Comparison of ENCODE assay signal across 27 mouse cellular contexts in the genomic region with DNA sequence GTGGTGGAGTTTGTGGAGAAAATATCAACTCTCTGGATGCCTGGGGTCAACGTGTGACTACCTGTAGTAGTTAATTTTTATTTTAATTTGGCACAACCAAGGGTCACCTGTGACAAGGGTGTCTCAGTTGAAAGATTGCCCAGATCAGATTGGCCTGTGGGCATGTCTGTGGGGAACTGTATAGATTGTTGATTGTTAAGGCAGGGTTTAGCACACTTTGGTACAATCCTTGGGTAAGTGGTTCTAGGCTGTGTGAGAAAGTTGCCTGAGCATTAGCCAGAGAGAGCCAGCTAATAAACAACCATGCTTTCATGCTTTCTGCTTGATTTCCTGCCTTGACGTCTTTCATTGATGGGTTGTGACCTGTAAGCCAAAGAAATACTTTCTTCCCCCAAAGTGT.
"Had no signal": no experiment of that assay in that cellular context is flagged by ENCODE, and none has a peak within 500 bp of the region (broad histone marks: within the 10 kb centered on the region; RNA-seq: fewer than 3 reads in every experiment).

No protein-coding gene starts in this region.

- ATAC-seq: hindbrain, embryonic 16.5 days; inflammation-experienced regulatory T-cells, adult 6 months; intestine, embryonic 15.5 days; intestine, postnatal 0 days; liver, postnatal 0 days had no signal

- H3K36me3 ChIP-seq: heart, embryonic 13.5 days; heart, embryonic 15.5 days; hindbrain, embryonic 10.5 days; hindbrain, embryonic 12.5 days; intestine, embryonic 15.5 days; limb, embryonic 10.5 days; limb, embryonic 12.5 days; liver, embryonic 13.5 days; liver, embryonic 15.5 days had no signal

- H3K27me3 ChIP-seq: heart, embryonic 15.5 days; hindbrain, embryonic 12.5 days; intestine, embryonic 15.5 days; limb, embryonic 12.5 days; liver, embryonic 13.5 days; liver, embryonic 15.5 days had no signal

- H3K9ac ChIP-seq: heart, embryonic 13.5 days; heart, embryonic 15.5 days; hindbrain, embryonic 12.5 days; hindbrain, embryonic 14.5 days; intestine, embryonic 15.5 days; limb, embryonic 12.5 days; liver, embryonic 13.5 days; liver, embryonic 15.5 days; liver, postnatal 0 days had no signal

- H3K4me2 ChIP-seq: heart, embryonic 11.5 days; heart, embryonic 13.5 days; heart, embryonic 15.5 days; hindbrain, embryonic 12.5 days; hindbrain, embryonic 14.5 days; intestine, embryonic 15.5 days; limb, embryonic 12.5 days; liver, embryonic 11.5 days; liver, embryonic 13.5 days; liver, embryonic 15.5 days had no signal

- H3K9me3 ChIP-seq: heart, embryonic 13.5 days; heart, embryonic 15.5 days; hindbrain, embryonic 10.5 days; hindbrain, embryonic 12.5 days; intestine, embryonic 15.5 days; limb, embryonic 10.5 days; limb, embryonic 12.5 days; liver, embryonic 13.5 days; liver, embryonic 15.5 days had no signal

- H3K4me3 ChIP-seq: gastrocnemius, adult 2 months; heart, adult 2 months; heart, embryonic 13.5 days; heart, embryonic 15.5 days; hindbrain, embryonic 10.5 days; hindbrain, embryonic 12.5 days; intestine, embryonic 15.5 days; layer of hippocampus, adult 2 months; left cerebral cortex, adult 2 months; limb, embryonic 10.5 days; limb, embryonic 12.5 days; liver, embryonic 13.5 days; liver, embryonic 15.5 days had no signal

- H3K27ac ChIP-seq: gastrocnemius, adult 2 months; heart, adult 2 months; heart, embryonic 13.5 days; heart, embryonic 15.5 days; hindbrain, embryonic 10.5 days; hindbrain, embryonic 12.5 days; hindbrain, embryonic 14.5 days; intestine, embryonic 15.5 days; layer of hippocampus, adult 2 months; left cerebral cortex, adult 2 months; limb, embryonic 10.5 days; limb, embryonic 12.5 days; liver, embryonic 13.5 days; liver, embryonic 15.5 days had no signal

- H3K4me1 ChIP-seq: hindbrain, embryonic 12.5 days; intestine, embryonic 15.5 days; limb, embryonic 12.5 days; liver, embryonic 13.5 days; liver, embryonic 15.5 days had no signal

- DNase-seq: gastrocnemius, adult 2 months; gastrocnemius, postnatal 10 days; gastrocnemius, postnatal 25 days; heart, adult 2 months; heart, postnatal 14 days; heart, postnatal 36 days; kidney, adult 8-10 months; kidney, postnatal 10 days; liver; liver, embryonic 13.5 days; liver, postnatal 0 days had no signal
